Mouse (Mus musculus) embryonic fibroblast, embryonic 13.5 days (primary cell): Measurements from ENCODE around the gene Aldh1a2.

ENCODE experiments used
- CTCF ChIP-seq: IDR thresholded peaks from 2 replicates; pipeline ENCODE4 v1.5.1; 2011; ENCODE audit warnings: mild to moderate bottlenecking, control low read depth, low read length, moderate library complexity, borderline replicate concordance; ENCODE audit not compliant: insufficient read depth
- POLR2A ChIP-seq: IDR thresholded peaks from 2 replicates; pipeline ENCODE4 v1.6.1; 2011; ENCODE audit warnings: low read depth, mild to moderate bottlenecking, control low read depth, low read length, moderate library complexity

GRCm38 (mm10) chr9:71217793-71218095, 2.2 kb downstream of the Aldh1a2 start:
- no peak for TF ChIP-seq CTCF
- no peak for TF ChIP-seq POLR2A
